Mouse (Mus musculus): ENCODE data around the gene Serpinf2. TPM values are rescaled to one million over a fixed set of nuclear protein-coding genes. Genes with fewer than 3 reads are reported as not detected.
"Not testable (repeated sequence)": the region's sequence is repeated elsewhere in the genome, so short reads cannot be mapped to it uniquely, and the experiment has no call there.

The Serpinf2 gene
- polyA plus RNA-seq, 1 experiment from 2014 or later = not detected

DNA sequence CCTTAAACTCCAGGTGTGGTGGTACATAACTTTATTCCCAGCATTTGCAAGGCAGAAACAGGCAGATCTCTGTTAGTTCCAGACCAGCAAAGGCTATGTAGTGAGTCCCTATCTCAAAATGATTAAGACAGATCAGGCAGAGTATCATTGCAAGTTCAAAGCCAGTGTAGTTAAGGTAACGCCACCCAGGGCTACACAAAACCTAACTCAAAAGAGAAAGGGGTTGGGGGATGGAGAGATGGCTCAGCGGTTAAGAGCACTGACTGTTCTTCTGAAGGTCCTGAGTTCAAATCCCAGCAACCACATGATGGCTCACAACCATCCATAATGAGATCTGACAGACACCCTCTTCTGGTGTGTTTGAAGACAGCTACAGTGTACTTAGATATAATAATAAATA is 16.6 kb upstream of the Serpinf2 start:
- not testable (repeated sequence) for H3K27me3 ChIP-seq (ENCODE audit: low read depth, poor library complexity, severe bottlenecking); H3K4me3 ChIP-seq; H3K9me3 ChIP-seq (replicated peaks); H3K27ac ChIP-seq (replicated peaks); H3K36me3 ChIP-seq; DNase-seq (ENCODE audit: low spot score)
- 86% methylated on average over 2 of the region's 2 CpGs for WGBS
- peaks cover 49% of the 10 kb centered on the region for H3K4me1 ChIP-seq

DNA sequence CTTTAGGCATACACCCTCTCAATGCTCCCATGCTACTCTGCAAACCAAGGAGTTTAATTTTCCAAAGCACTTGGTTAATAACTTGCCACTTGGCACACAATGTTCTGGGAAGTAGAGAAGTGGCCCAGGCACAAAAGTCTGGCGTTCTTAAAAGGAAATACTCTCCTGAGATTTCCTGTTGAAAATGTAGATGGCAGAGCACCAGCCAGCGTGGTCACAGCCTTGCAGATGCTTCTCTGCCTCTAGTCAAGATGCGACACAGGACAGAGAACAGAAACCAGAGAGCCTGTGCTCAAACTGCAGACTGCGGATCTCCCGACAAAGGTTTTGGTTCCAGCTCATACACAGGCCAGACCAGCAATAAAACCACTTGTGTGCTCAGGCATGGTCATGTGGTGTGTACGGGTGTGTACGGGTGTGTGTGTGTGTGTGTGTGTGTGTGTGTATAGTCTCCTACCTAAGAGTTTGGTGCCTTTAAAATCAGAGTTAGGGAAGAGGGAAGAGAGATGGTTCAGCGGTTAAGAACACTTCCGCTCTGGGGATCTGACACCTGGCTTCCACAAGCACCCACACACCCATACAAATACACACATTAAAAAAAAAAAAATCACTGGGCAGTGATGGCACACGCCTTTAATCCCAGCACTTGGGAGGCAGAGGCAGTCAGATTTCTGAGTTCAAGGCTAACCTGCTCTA is 15.8 kb upstream of the Serpinf2 start:
- H3K4me1 ChIP-seq = peaks cover 50% of the 10 kb centered on the region
- peaks cover 9% of the 10 kb centered on the region for H3K36me3 ChIP-seq
- H3K9me3 ChIP-seq (replicated peaks) = no peaks in the 10 kb centered on the region
- WGBS = 82% methylated on average over 10 of the region's 10 CpGs
- H3K4me3 ChIP-seq = peak overlapping the region; percentile 72
- no peak for DNase-seq (ENCODE audit: low spot score)
- peak overlapping the region; percentile 76 for H3K27ac ChIP-seq (replicated peaks)
- H3K27me3 ChIP-seq (ENCODE audit: low read depth, poor library complexity, severe bottlenecking) = peaks cover 8% of the 10 kb centered on the region

- peak; percentile 91 for DNase-seq (ENCODE audit: low spot score)
- H3K27ac ChIP-seq (replicated peaks) = peak within 1 kb of the TSS; percentile 76
Measured at GRCm38 (mm10) chr11:75453991-75454930, 14.9 kb upstream of the Serpinf2 start, which contains the start of gene Wdr81. Gene Wdr81, minus strand, starts transcription at chr11:75454717.

DNA sequence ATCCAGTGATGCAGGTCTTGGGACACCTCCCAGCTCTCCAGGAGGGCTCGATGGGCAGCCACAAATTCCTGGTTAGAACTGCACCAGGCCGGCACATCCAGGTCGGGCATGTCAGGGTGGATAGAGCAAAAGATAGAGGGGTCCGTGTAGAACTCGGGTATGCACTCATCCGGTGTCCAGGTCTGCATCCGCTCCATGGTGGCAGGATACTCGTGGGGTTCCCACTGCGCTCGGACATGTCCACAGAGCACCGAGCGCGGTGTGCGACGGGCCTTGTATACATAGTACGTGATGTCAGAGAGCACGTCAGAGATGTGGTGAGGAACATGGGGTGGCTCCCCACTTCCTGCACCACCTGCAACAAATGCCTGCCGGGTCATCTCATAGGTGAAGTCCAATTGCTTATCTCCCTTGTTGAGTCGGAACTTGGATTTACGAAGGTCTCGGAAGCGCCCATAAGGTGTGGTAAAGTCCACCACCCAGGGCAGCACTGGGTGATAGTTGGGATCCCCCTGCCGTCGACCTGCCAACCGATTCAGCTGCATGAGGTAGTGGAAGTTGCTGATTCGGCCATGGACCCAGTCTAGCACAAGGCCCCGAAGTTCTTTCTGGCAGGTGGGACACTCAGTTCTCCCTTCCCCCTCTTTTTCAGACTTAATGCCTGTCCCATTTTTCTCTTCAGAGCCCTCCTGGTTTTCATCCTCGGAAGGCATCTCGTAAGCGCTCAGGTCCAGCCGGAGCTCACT is 13.6 kb upstream of the Serpinf2 start:
- Histone ChIP-seq H3K4me3 (peak overlapping the region; percentile 72; the same call in 1 of the 2 replicates), H3K27me3 (ENCODE audit: low read depth, poor library complexity, severe bottlenecking) (peaks cover 8% of the 10 kb centered on the region), H3K4me1 (peaks cover 34% of the 10 kb centered on the region), H3K9me3 (replicated peaks) (no peaks in the 10 kb centered on the region), H3K36me3 (peaks cover 24% of the 10 kb centered on the region), H3K27ac (replicated peaks) (no peak overlapping the region)
- WGBS = 93% methylated on average over 31 of the region's 31 CpGs
- DNase-seq (ENCODE audit: low spot score) = no peak

More at GRCm38 (mm10) chr11:75453991-75454930, 14.9 kb upstream of the Serpinf2 start, which contains the start of gene Wdr81:
- Histone ChIP-seq H3K27me3 (ENCODE audit: low read depth, poor library complexity, severe bottlenecking) (peaks cover 8% of the 10 kb centered on the region), H3K4me1 (peaks cover 40% of the 10 kb centered on the region), H3K36me3 (peaks cover 12% of the 10 kb centered on the region), H3K9me3 (replicated peaks) (no peaks in the 10 kb centered on the region), H3K4me3 (peak within 1 kb of the TSS; percentile 72)
- WGBS = 2% methylated on average over 56 of the region's 56 CpGs

DNA sequence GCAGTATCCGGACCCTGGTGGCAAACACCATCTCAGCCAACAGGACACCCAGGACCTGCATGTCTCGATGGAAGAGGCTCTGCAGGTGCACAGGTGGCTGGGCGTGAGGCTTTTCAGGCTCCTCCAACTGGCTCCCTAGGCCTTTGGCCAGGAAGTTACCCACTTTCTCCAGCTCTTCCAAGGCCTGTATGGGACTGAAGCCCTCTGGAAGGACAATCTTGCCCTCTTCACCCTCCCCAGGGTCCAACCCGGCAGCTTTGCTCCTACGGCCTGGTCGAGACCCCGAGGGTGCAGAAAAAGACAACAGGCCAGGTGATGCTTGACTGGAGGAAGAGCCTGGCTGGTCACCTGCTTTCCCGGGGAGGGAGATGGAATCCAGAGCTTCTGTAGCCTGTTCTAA is 12.7 kb upstream of the Serpinf2 start:
- Histone ChIP-seq H3K4me3 (no peak overlapping the region), H3K27me3 (ENCODE audit: low read depth, poor library complexity, severe bottlenecking) (peaks cover 8% of the 10 kb centered on the region), H3K9me3 (replicated peaks) (no peaks in the 10 kb centered on the region), H3K4me1 (peaks cover 34% of the 10 kb centered on the region), H3K36me3 (peaks cover 33% of the 10 kb centered on the region), H3K27ac (replicated peaks) (no peak overlapping the region)
- WGBS = 87% methylated on average over 8 of the region's 8 CpGs
- DNase-seq (ENCODE audit: low spot score) = no peak

DNA sequence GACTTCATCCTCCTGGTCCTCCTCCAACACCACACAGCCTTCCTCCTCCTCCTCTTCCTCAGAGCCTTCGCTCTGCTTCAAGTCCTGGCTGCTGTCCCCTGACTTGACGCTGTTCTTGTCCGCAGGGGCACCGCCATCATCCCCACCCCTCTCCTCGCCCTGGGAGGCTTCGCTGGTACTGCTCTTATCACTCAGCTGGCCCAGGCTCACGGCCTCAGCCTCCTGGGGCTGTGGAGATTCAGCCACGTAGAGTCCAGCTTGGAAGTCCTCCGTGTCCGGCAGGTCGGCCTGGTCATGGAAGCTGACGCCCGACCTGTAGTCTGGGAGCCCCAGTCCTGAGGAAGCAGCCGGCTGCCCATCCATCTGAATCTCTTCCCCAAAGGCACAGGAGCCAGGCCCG is 11.5 kb upstream of the Serpinf2 start:
- H3K9me3 ChIP-seq (replicated peaks) = no peaks in the 10 kb centered on the region
- 91% methylated on average over 15 of the region's 15 CpGs for WGBS
- H3K4me3 ChIP-seq = no peak overlapping the region
- H3K27me3 ChIP-seq (ENCODE audit: low read depth, poor library complexity, severe bottlenecking) = peaks cover 8% of the 10 kb centered on the region
- H3K36me3 ChIP-seq = peaks cover 34% of the 10 kb centered on the region
- H3K4me1 ChIP-seq = peaks cover 34% of the 10 kb centered on the region
- DNase-seq (ENCODE audit: low spot score) = no peak
- H3K27ac ChIP-seq (replicated peaks) = no peak overlapping the region

DNA sequence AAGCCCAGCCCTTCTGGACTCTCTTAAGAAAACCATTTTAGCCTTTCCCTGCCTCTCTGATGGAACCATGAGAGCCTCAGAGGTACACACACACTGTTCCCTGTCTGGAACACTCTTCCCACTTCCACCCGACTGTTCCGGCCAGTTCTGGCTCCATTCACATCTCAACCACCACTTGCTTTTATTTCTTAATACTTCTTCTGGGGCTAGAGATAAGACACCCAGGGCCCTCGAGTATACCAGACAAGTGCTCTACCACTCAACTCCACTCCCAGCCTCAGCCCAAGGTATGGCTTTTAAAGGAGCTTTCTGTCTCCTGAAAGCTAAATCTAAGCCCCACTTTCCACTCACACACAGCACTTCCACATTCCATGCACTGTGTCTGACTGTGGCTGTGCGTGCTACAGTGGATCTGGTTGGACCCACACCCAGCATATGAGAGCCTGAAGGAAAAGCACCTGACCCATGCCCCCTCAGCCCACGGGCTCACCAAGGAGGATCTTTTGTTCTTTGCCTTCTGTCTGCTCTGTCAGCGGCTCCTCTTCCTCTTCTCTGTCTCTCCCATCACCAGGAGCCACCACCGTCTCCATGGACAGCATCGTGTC is 11.0 kb upstream of the Serpinf2 start:
- H3K27ac ChIP-seq (replicated peaks) = no peak overlapping the region
- DNase-seq (ENCODE audit: low spot score) = no peak
- H3K9me3 ChIP-seq (replicated peaks) = no peaks in the 10 kb centered on the region
- peaks cover 8% of the 10 kb centered on the region for H3K27me3 ChIP-seq (ENCODE audit: low read depth, poor library complexity, severe bottlenecking)
- H3K4me1 ChIP-seq = peaks cover 34% of the 10 kb centered on the region
- no peak overlapping the region for H3K4me3 ChIP-seq
- H3K36me3 ChIP-seq = peaks cover 36% of the 10 kb centered on the region
- 90% methylated on average over 8 of the region's 8 CpGs for WGBS

DNA sequence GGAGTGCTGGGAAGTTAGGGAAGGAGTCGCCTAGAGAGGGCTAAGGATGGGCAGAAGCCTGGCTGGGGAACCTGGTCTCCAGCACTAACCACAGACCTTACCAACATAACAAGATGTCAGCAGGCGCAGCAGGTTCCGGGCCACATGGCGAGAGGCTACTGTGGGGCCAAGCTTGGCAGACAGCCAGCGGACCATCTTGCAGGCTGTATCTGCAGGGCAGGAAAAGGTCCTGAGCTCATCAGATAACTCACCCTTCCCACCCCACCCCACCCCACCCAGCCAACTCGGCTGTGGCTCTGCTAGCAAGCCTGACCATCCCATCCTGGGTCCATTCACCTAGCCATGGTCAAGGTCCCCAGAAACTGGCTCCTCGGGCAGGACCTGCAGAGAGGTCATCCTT is 10.3 kb upstream of the Serpinf2 start:
- DNase-seq (ENCODE audit: low spot score) = no peak
- Histone ChIP-seq H3K27ac (replicated peaks) (peak overlapping the region; percentile 60), H3K36me3 (peaks cover 39% of the 10 kb centered on the region), H3K9me3 (replicated peaks) (no peaks in the 10 kb centered on the region), H3K27me3 (ENCODE audit: low read depth, poor library complexity, severe bottlenecking) (peaks cover 8% of the 10 kb centered on the region), H3K4me3 (no peak overlapping the region), H3K4me1 (peaks cover 27% of the 10 kb centered on the region)
- WGBS = 85% methylated on average over 7 of the region's 7 CpGs

DNA sequence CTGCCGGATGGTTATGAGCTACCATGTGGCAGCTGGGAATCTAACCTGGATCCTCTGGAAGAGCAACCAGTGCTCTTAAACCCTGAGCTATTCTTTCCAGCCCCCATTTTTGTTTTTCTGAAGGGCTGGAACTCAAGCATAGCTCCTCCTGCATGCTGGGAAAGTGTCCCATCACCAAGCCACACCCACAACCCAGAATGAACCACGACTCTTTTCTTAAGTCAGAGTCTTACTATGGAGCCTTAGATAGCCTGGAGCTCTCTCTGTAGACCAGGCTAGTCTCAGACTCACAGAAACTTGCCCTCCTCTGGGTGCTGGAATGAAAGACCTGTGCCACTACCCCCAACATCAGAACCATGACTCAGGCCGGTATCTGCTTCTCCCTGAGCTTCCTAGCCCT is 9.2 kb upstream of the Serpinf2 start:
- Histone ChIP-seq H3K4me3 (no peak overlapping the region), H3K36me3 (peaks cover 39% of the 10 kb centered on the region), H3K27me3 (ENCODE audit: low read depth, poor library complexity, severe bottlenecking) (peaks cover 4% of the 10 kb centered on the region), H3K9me3 (replicated peaks) (no peaks in the 10 kb centered on the region), H3K27ac (replicated peaks) (no peak overlapping the region), H3K4me1 (peaks cover 27% of the 10 kb centered on the region)
- no peak for DNase-seq (ENCODE audit: low spot score)
- WGBS = 86% methylated on average over 3 of the region's 3 CpGs

GRCm38 (mm10) chr11:75443711-75444110 is 4.3 kb upstream of the Serpinf2 start:
- peaks cover 34% of the 10 kb centered on the region for H3K36me3 ChIP-seq
- 0 out of 2 replicates have a peak overlapping the region, but pooled peaks have one; percentile 13 for H3K27ac ChIP-seq (replicated peaks)
- DNase-seq (ENCODE audit: low spot score) = no peak
- WGBS = 44% methylated on average over 8 of the region's 8 CpGs
- H3K9me3 ChIP-seq (replicated peaks) = no peaks in the 10 kb centered on the region
- H3K4me1 ChIP-seq = peaks cover 13% of the 10 kb centered on the region
- H3K4me3 ChIP-seq = no peak overlapping the region
- no peaks in the 10 kb centered on the region for H3K27me3 ChIP-seq (ENCODE audit: low read depth, poor library complexity, severe bottlenecking)

- Histone ChIP-seq H3K9me3 (replicated peaks) (no peaks in the 10 kb centered on the region), H3K27me3 (ENCODE audit: low read depth, poor library complexity, severe bottlenecking) (no peaks in the 10 kb centered on the region), H3K4me1 (peaks cover 13% of the 10 kb centered on the region), H3K4me3 (no peak overlapping the region), H3K36me3 (peaks cover 17% of the 10 kb centered on the region), H3K27ac (replicated peaks) (no peak overlapping the region)
- DNase-seq (ENCODE audit: low spot score) = no peak
- WGBS = 88% methylated on average over 16 of the region's 16 CpGs
Measured at GRCm38 (mm10) chr11:75441601-75442000, 2.2 kb upstream of the Serpinf2 start.

GRCm38 (mm10) chr11:75441034-75441433 is 1.6 kb upstream of the Serpinf2 start:
- peaks cover 13% of the 10 kb centered on the region for H3K4me1 ChIP-seq
- no peak overlapping the region for H3K27ac ChIP-seq (replicated peaks)
- H3K4me3 ChIP-seq = no peak overlapping the region
- 88% methylated on average over 7 of the region's 7 CpGs for WGBS
- no peak for DNase-seq (ENCODE audit: low spot score)
- H3K36me3 ChIP-seq = peaks cover 17% of the 10 kb centered on the region
- no peaks in the 10 kb centered on the region for H3K9me3 ChIP-seq (replicated peaks)
- no peaks in the 10 kb centered on the region for H3K27me3 ChIP-seq (ENCODE audit: low read depth, poor library complexity, severe bottlenecking)

Data from midbrain, embryonic 10.5 days (tissue).